Mouse (Mus musculus) MEL (cell line): Measurements from ENCODE around the gene Fars2. TPM values are rescaled to one million over a fixed set of nuclear protein-coding genes. Genes with fewer than 3 reads are reported as not detected.

Experiments
- DNase-seq: peaks from one replicate; pipeline ENCODE4 v3.0.0; 2011; ENCODE audit warnings: low read depth, low spot score
- H3K27ac ChIP-seq: 2 replicates; pipeline ENCODE4 v1.5.1; 2012; ENCODE audit warnings: low read depth, mild to moderate bottlenecking, control low read depth, low read length, moderate library complexity; ENCODE audit not compliant: control insufficient read depth
- H3K27me3 ChIP-seq, 2 experiments: fragments of 150-350 bp in 1 of 2; sonication (generic) in 1 of 2; 2 replicates each; pipeline ENCODE4 v1.6.1; 2012; ENCODE audit warnings: low read length in 2 of 2, mild to moderate bottlenecking in 2 of 2, improper control_type of control experiment in 1 of 2, moderate library complexity in 1 of 2; ENCODE audit not compliant: insufficient read depth in 2 of 2, control insufficient read depth in 1 of 2
- H3K36me3 ChIP-seq, 2 experiments: 2 replicates each; pipeline ENCODE4 v1.6.1; 2012 to 2014; ENCODE audit warnings: low read length in 2 of 2, improper control_type of control experiment in 1 of 2, inconsistent platforms in 1 of 2, mild to moderate bottlenecking in 1 of 2; ENCODE audit not compliant: insufficient read depth in 2 of 2, control insufficient read depth in 1 of 2
- H3K4me1 ChIP-seq, 2 experiments: fragments of 150-350 bp in 1 of 2; sonication (generic) in 1 of 2; 2 replicates each; pipeline ENCODE4 v1.6.1; 2012; ENCODE audit warnings: low read length in 2 of 2, improper control_type of control experiment in 1 of 2, mild to moderate bottlenecking in 1 of 2; ENCODE audit not compliant: insufficient read depth in 2 of 2, control insufficient read depth in 1 of 2
- H3K4me3 ChIP-seq, 2 experiments: fragments of 150-350 bp in 1 of 2; sonication (generic) in 1 of 2; 2 replicates each; pipeline ENCODE4 v1.5.1; 2012; ENCODE audit warnings: low read depth in 2 of 2, low read length in 2 of 2, mild to moderate bottlenecking in 2 of 2, moderate library complexity in 2 of 2, control low read depth in 1 of 2, improper control_type of control experiment in 1 of 2; ENCODE audit not compliant: control insufficient read depth in 1 of 2, insufficient read depth in 1 of 2
- H3K79me2 ChIP-seq: 2 replicates; pipeline ENCODE4 v1.6.1; 2012; ENCODE audit warnings: mild to moderate bottlenecking, low read length, moderate library complexity; ENCODE audit not compliant: control insufficient read depth, poor library complexity, insufficient read depth
- H3K9ac ChIP-seq: 2 replicates; pipeline ENCODE4 v1.6.1; 2012; ENCODE audit warnings: low read depth, mild to moderate bottlenecking, control low read depth, low read length, moderate library complexity; ENCODE audit not compliant: control insufficient read depth, poor library complexity, severe bottlenecking
- H3K9me3 ChIP-seq: fragments of 150-350 bp; sonication (generic); replicated peaks from 2 replicates; pipeline ENCODE4 v1.6.1; 2012; ENCODE audit warnings: mild to moderate bottlenecking, low read length, improper control_type of control experiment, moderate library complexity; ENCODE audit not compliant: insufficient read depth
- BHLHE40 ChIP-seq: IDR thresholded peaks from 2 replicates; pipeline ENCODE4 v1.6.1; 2012; ENCODE audit warnings: low read depth, mild to moderate bottlenecking, inconsistent platforms, low read length, improper control_type of control experiment, borderline replicate concordance
- CHD1 ChIP-seq: IDR thresholded peaks from 2 replicates; pipeline ENCODE4 v1.6.1; 2012; ENCODE audit warnings: low read depth, mild to moderate bottlenecking, inconsistent platforms, low read length, improper control_type of control experiment
- CHD2 ChIP-seq: IDR thresholded peaks from 2 replicates; pipeline ENCODE4 v1.6.1; 2011; ENCODE audit warnings: low read length, improper control_type of control experiment
- CTCF ChIP-seq, 3 experiments: IDR thresholded peaks in 2 of 3; conservative IDR thresholded peaks in 1 of 3; 2 replicates each; pipeline ENCODE4 v1.5.1; 2011 to 2012; ENCODE audit warnings: low read length in 3 of 3, low read depth in 2 of 3, mild to moderate bottlenecking in 2 of 3, improper control_type of control experiment in 1 of 3, inconsistent platforms in 1 of 3, mixed read lengths in 1 of 3, moderate library complexity in 1 of 3; ENCODE audit not compliant: control insufficient read depth in 1 of 3, insufficient read depth in 1 of 3, poor library complexity in 1 of 3, severe bottlenecking in 1 of 3
- E2F4 ChIP-seq: IDR thresholded peaks from 2 replicates; pipeline ENCODE4 v1.6.1; 2011; ENCODE audit warnings: low read depth, low read length, improper control_type of control experiment, borderline replicate concordance
- ELF1 ChIP-seq: IDR thresholded peaks from 2 replicates; pipeline ENCODE4 v1.6.1; 2014; ENCODE audit warnings: low read depth, mild to moderate bottlenecking, inconsistent platforms, low read length, improper control_type of control experiment, moderate library complexity
- EP300 ChIP-seq, 2 experiments: IDR thresholded peaks; 2 replicates each; pipeline ENCODE4 v1.6.1; 2011; ENCODE audit warnings: improper control_type of control experiment in 2 of 2, low read length in 2 of 2, low read depth in 1 of 2, mild to moderate bottlenecking in 1 of 2
- ETS1 ChIP-seq: IDR thresholded peaks from 2 replicates; pipeline ENCODE4 v1.6.1; 2012; ENCODE audit warnings: low read depth, mild to moderate bottlenecking, inconsistent platforms, low read length, improper control_type of control experiment, moderate library complexity
- GABPA ChIP-seq: IDR thresholded peaks from 2 replicates; pipeline ENCODE4 v1.6.1; 2012; ENCODE audit warnings: low read depth, mild to moderate bottlenecking, inconsistent platforms, low read length, improper control_type of control experiment, moderate library complexity
- GATA1 ChIP-seq: IDR thresholded peaks from 2 replicates; pipeline ENCODE4 v1.6.1; 2011; ENCODE audit warnings: low read depth, low read length, improper control_type of control experiment
- HCFC1 ChIP-seq: IDR thresholded peaks from 2 replicates; pipeline ENCODE4 v1.6.1; 2012; ENCODE audit warnings: low read depth, mild to moderate bottlenecking, inconsistent platforms, low read length, improper control_type of control experiment, moderate library complexity
- JUND ChIP-seq: IDR thresholded peaks from 2 replicates; pipeline ENCODE4 v1.6.1; 2011; ENCODE audit warnings: low read depth, mild to moderate bottlenecking, improper control_type of control experiment, low read length
- KAT2A ChIP-seq: conservative IDR thresholded peaks from 2 replicates; pipeline ENCODE4 v1.6.1; 2012; ENCODE audit warnings: low read depth, low read length, improper control_type of control experiment, inconsistent platforms
- MAFK ChIP-seq: IDR thresholded peaks from 2 replicates; pipeline ENCODE4 v1.6.1; 2011; ENCODE audit warnings: low read depth, mild to moderate bottlenecking, low read length, improper control_type of control experiment, borderline replicate concordance
- MAZ ChIP-seq: IDR thresholded peaks from 2 replicates; pipeline ENCODE4 v1.6.1; 2012; ENCODE audit warnings: low read depth, mild to moderate bottlenecking, inconsistent platforms, low read length, improper control_type of control experiment
- MEF2A ChIP-seq: IDR thresholded peaks from 2 replicates; pipeline ENCODE4 v1.6.1; 2014; ENCODE audit warnings: low read depth, mild to moderate bottlenecking, inconsistent platforms, low read length, improper control_type of control experiment; ENCODE audit not compliant: poor library complexity, insufficient replicate concordance, severe bottlenecking; ENCODE audit errors: extremely low read depth
- MXI1 ChIP-seq: IDR thresholded peaks from 2 replicates; pipeline ENCODE4 v1.6.1; 2011; ENCODE audit warnings: mild to moderate bottlenecking, low read depth, low read length, improper control_type of control experiment
- MYB ChIP-seq: IDR thresholded peaks from 2 replicates; pipeline ENCODE4 v1.6.1; 2011; ENCODE audit warnings: mild to moderate bottlenecking, low read depth, low read length, improper control_type of control experiment
- MYC ChIP-seq: IDR thresholded peaks from 2 replicates; pipeline ENCODE4 v1.6.1; 2011; ENCODE audit warnings: low read depth, mild to moderate bottlenecking, low read length, improper control_type of control experiment, moderate library complexity
- NELFE ChIP-seq: IDR thresholded peaks from 2 replicates; pipeline ENCODE4 v1.6.1; 2011; ENCODE audit warnings: low read depth, low read length, improper control_type of control experiment
- NRF1 ChIP-seq: IDR thresholded peaks from 2 replicates; pipeline ENCODE4 v1.6.1; 2014; ENCODE audit warnings: low read depth, mild to moderate bottlenecking, inconsistent platforms, low read length, improper control_type of control experiment, moderate library complexity; ENCODE audit not compliant: poor library complexity, insufficient read depth, severe bottlenecking
- POLR2A ChIP-seq, 2 experiments: IDR thresholded peaks; 2 replicates each; pipeline ENCODE4 v1.6.1; 2011 to 2012; ENCODE audit warnings: low read length in 2 of 2, mild to moderate bottlenecking in 2 of 2, control low read depth in 1 of 2, improper control_type of control experiment in 1 of 2, low read depth in 1 of 2, moderate library complexity in 1 of 2; ENCODE audit not compliant: control insufficient read depth in 1 of 2, insufficient read depth in 1 of 2, poor library complexity in 1 of 2
- POLR2AphosphoS2 ChIP-seq: IDR thresholded peaks from 2 replicates; pipeline ENCODE4 v1.6.1; 2011; ENCODE audit warnings: low read length, improper control_type of control experiment
- POLR2AphosphoS5 ChIP-seq: IDR thresholded peaks from 2 replicates; pipeline ENCODE4 v1.6.1; 2012; ENCODE audit warnings: low read depth, borderline replicate concordance, mild to moderate bottlenecking, inconsistent platforms, low read length, moderate library complexity, mixed read lengths
- RAD21 ChIP-seq: IDR thresholded peaks from 2 replicates; pipeline ENCODE4 v1.6.1; 2011; ENCODE audit warnings: mild to moderate bottlenecking, low read depth, low read length, improper control_type of control experiment
- RCOR1 ChIP-seq: IDR thresholded peaks from 2 replicates; pipeline ENCODE4 v1.6.1; 2012; ENCODE audit warnings: low read depth, mild to moderate bottlenecking, inconsistent platforms, low read length, improper control_type of control experiment
- SIN3A ChIP-seq: IDR thresholded peaks from 2 replicates; pipeline ENCODE4 v1.6.1; 2012; ENCODE audit warnings: low read length, improper control_type of control experiment, inconsistent platforms
- SMC3 ChIP-seq: IDR thresholded peaks from 2 replicates; pipeline ENCODE4 v1.6.1; 2011; ENCODE audit warnings: low read depth, low read length, improper control_type of control experiment
- TAL1 ChIP-seq: IDR thresholded peaks from 2 replicates; pipeline ENCODE4 v1.6.1; 2012; ENCODE audit warnings: mild to moderate bottlenecking, inconsistent platforms, low read length, moderate library complexity, mixed read lengths
- TBP ChIP-seq: IDR thresholded peaks from 2 replicates; pipeline ENCODE4 v1.8.0; 2011; ENCODE audit warnings: low read depth, low read length, improper control_type of control experiment
- TCF12 ChIP-seq: IDR thresholded peaks from 2 replicates; pipeline ENCODE4 v1.6.1; 2014; ENCODE audit warnings: low read depth, mild to moderate bottlenecking, inconsistent platforms, low read length, improper control_type of control experiment, moderate library complexity
- UBTF ChIP-seq: IDR thresholded peaks from 2 replicates; pipeline ENCODE4 v1.6.1; 2012; ENCODE audit warnings: low read depth, mild to moderate bottlenecking, inconsistent platforms, low read length, improper control_type of control experiment, moderate library complexity, borderline replicate concordance; ENCODE audit not compliant: insufficient read depth
- USF1 ChIP-seq: IDR thresholded peaks from 2 replicates; pipeline ENCODE4 v1.6.1; 2014; ENCODE audit warnings: low read depth, mild to moderate bottlenecking, inconsistent platforms, low read length, improper control_type of control experiment, moderate library complexity
- USF2 ChIP-seq, 2 experiments: IDR thresholded peaks; 2 replicates each; pipeline ENCODE4 v1.6.1; 2011 to 2012; ENCODE audit warnings: improper control_type of control experiment in 2 of 2, low read length in 2 of 2, borderline replicate concordance in 1 of 2, inconsistent platforms in 1 of 2, low read depth in 1 of 2, mild to moderate bottlenecking in 1 of 2; ENCODE audit not compliant: insufficient read depth in 1 of 2
- ZC3H11A ChIP-seq: IDR thresholded peaks from 2 replicates; pipeline ENCODE4 v1.6.1; 2012; ENCODE audit warnings: low read depth, mild to moderate bottlenecking, inconsistent platforms, low read length, improper control_type of control experiment
- ZKSCAN1 ChIP-seq: IDR thresholded peaks from 2 replicates; pipeline ENCODE4 v1.6.1; 2012; ENCODE audit warnings: low read depth, mild to moderate bottlenecking, inconsistent platforms, low read length, improper control_type of control experiment, moderate library complexity
- ZMIZ1 ChIP-seq: IDR thresholded peaks from 2 replicates; pipeline ENCODE4 v1.6.1; 2012; ENCODE audit warnings: low read depth, mild to moderate bottlenecking, inconsistent platforms, low read length, improper control_type of control experiment, moderate library complexity
- ZNF384 ChIP-seq: IDR thresholded peaks from 2 replicates; pipeline ENCODE4 v1.6.1; 2012; ENCODE audit warnings: low read depth, mild to moderate bottlenecking, inconsistent platforms, low read length, improper control_type of control experiment
- polyA plus RNA-seq, 2 experiments: library from polyadenylated mRNA; stranded (reverse) in 1 of 2; unstranded in 1 of 2; fragments of >175 nt in 1 of 2; fragments of >200 nt in 1 of 2; gene quantifications; 2 replicates each; pipeline versions ENCODE4 v1.2.1 to v1.2.4; 2012; ENCODE audit warnings: low replicate concordance in 2 of 2, low read depth in 1 of 2; ENCODE audit not compliant: insufficient read length in 2 of 2, insufficient read depth in 1 of 2, missing spikeins in 1 of 2
- total RNA-seq: library from RNA; depleted of rRNA; stranded (reverse); fragments of 300-350 nt; gene quantifications from 2 replicates; pipeline ENCODE4 v1.2.3, GENCODE M21; 2012

Gene Fars2
- total and polyA plus RNA-seq, 3 experiments, result 32.6 to 39.2 TPM; not detected in 1

GRCm38 (mm10) chr13:36203014-36203413 lies 85.8 kb downstream of the Fars2 start:
- Histone ChIP-seq H3K27me3 (no peaks in the 10 kb centered on the region), H3K4me3 (no peak overlapping the region), H3K27ac (peak overlapping the region; percentile 9; the same call in 1 of the 2 replicates), H3K79me2 (no peaks in the 10 kb centered on the region), H3K9me3 (no peaks in the 10 kb centered on the region), H3K36me3 (peaks cover 0 to 18% of the 10 kb centered on the region in 2 experiments; a peak in 2 of 4 replicates), H3K4me1 (peaks cover 11 to 12% of the 10 kb centered on the region in 2 experiments), H3K9ac (no peak overlapping the region)
- DNase-seq, result peak; percentile 89
- no peak for TF ChIP-seq KAT2A
- no peak for TF ChIP-seq NELFE
- TF ChIP-seq ETS1, result peak; percentile 97
- TF ChIP-seq POLR2AphosphoS2, result no peak
- no peak for TF ChIP-seq CHD2
- no peak for TF ChIP-seq RCOR1
- TF ChIP-seq SMC3, result no peak
- TF ChIP-seq MYB, result no peak
- TF ChIP-seq ZNF384, result no peak
- no peak for TF ChIP-seq CHD1
- peak; percentile 40; the same call in 1 of the 2 replicates for TF ChIP-seq SIN3A
- peak; percentile 59; the same call in 1 of the 2 replicates for TF ChIP-seq MXI1
- no peak for TF ChIP-seq MYC
- no peak for TF ChIP-seq TCF12
- TF ChIP-seq POLR2A (IDR thresholded peaks at IDR 0.05; ENCODE audit: control insufficient read depth in 1 of 2, insufficient read depth in 1 of 2, low read depth in 1 of 2, low read length in 2 of 2, poor library complexity in 1 of 2), result no peak
- no peak for TF ChIP-seq HCFC1
- TF ChIP-seq EP300 (IDR thresholded peaks at IDR 0.05; ENCODE audit: low read depth in 1 of 2, low read length in 2 of 2), result peak; percentile 71 to 82
- no peak for TF ChIP-seq TAL1
- TF ChIP-seq BHLHE40, result no peak
- no peak for TF ChIP-seq NRF1
- peak; percentile 91 for TF ChIP-seq GABPA
- TF ChIP-seq CTCF (IDR thresholded peaks at IDR 0.05 in 2 of 3, conservative IDR thresholded peaks at IDR 0.05 in 1 of 3; ENCODE audit: control insufficient read depth in 1 of 3, insufficient read depth in 1 of 3, low read depth in 2 of 3, low read length in 3 of 3, poor library complexity in 1 of 3, severe bottlenecking in 1 of 3), result no peak
- no peak for TF ChIP-seq ZKSCAN1
- no peak for TF ChIP-seq MEF2A
- no peak for TF ChIP-seq POLR2AphosphoS5
- no peak for TF ChIP-seq USF2 (IDR thresholded peaks at IDR 0.05; ENCODE audit: borderline replicate concordance in 1 of 2, insufficient read depth in 1 of 2, low read depth in 1 of 2, low read length in 2 of 2)
- no peak for TF ChIP-seq ZC3H11A
- TF ChIP-seq TBP, result no peak
- TF ChIP-seq GATA1, result no peak
- no peak for TF ChIP-seq ELF1
- no peak for TF ChIP-seq UBTF
- no peak for TF ChIP-seq ZMIZ1
- peak; percentile 94 for TF ChIP-seq MAFK
- TF ChIP-seq RAD21, result no peak
- no peak for TF ChIP-seq E2F4
- no peak for TF ChIP-seq USF1
- no peak for TF ChIP-seq MAZ
- TF ChIP-seq JUND, result peak; percentile 92
